Mouse (Mus musculus): ENCODE results near the gene Emilin1.

The Emilin1 gene

DNA sequence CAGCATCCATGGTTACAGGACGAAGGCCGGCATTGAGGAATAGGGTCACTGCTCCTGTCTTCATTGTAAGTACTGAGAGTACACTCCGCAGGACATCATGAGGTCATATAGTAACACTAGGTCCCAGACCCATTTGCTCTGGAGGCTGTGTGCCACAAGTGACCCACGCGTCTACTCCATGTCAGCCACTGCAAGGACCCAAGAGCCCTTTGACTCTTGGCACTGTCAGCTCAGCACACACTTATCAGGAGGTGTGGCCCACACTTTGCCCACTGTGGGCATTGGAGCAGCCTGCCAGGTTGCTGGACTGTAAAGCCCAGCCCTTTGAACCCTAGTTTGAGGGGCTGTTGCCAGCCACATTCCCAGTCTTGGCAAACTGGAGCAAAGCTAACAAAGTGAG is 12.0 kb downstream of the Emilin1 start:
- in situ Hi-C loops (cut with MboI; ENCODE audit: low sequenced_read_pairs) = no loop called here

DNA sequence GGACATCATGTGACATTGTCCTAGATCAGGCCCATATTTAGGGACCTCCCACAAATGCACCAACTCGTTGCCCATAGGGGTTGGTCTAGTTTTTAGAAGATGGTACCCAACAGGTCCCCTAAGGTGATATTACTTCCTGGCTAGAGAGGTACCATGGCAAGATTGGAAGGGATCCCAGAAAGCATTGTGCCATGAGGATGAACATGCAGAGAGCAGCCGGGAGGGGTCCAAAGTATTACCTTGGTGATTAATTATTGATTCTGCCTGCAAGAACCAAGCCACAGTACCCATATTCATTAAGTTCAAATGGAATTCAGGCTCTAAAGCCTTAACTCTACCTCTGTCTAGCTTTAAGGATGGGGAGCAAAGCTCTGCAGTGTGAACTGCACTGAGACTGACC is 12.9 kb downstream of the Emilin1 start:
- in situ Hi-C loops (cut with MboI; ENCODE audit: low sequenced_read_pairs) = no loop called here

DNA sequence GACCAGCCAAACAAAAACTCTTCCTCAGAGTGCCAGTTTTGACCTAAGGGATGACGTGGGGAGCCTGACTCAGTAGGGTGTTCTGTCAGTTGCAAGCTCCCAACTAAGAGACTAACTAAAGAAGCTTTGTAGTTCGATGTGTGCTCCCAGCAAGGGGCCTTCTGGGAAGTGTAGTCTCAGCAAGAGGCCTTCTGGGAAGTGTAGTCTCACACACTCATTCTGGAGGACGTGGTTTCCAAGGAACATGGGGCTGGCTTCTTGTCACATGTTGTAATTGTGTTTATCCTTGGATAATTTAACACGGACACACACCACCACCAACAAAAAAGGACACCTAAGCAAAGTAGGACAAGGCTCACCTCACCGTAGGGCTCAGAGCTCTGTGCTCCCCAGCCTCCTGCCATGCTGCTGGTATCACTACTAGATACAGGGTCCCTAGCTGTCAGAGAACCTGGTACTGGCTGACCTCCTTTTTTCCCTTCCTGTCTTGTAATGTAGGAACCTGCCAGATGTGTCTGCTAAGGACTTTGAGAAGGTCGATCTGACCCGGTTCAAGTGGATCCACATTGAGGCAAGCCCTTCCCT is 14.8 kb downstream of the Emilin1 start:
- in situ Hi-C loops (cut with MboI; ENCODE audit: low sequenced_read_pairs) = no loop called here

DNA sequence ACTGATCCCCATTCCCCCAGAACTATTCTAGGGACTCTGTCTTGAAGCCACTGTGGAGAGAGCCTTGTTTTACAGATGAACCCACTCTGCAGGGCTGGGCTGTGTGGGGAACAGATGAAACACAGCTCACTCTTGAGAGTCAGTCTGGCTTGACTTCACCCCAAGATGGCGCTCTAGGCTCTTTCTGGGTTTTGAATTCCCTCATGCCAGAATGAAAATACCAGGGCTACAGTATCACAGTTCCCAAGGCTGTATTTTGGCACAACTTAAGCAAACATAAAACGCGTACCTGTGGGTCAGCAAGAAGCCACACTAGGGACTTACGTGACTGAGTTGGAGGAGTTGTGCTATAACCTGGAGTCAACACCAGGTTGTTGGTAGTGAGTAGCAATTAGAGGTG is 16.9 kb downstream of the Emilin1 start:
- in situ Hi-C loops (cut with MboI; ENCODE audit: low sequenced_read_pairs) = no loop called here

DNA sequence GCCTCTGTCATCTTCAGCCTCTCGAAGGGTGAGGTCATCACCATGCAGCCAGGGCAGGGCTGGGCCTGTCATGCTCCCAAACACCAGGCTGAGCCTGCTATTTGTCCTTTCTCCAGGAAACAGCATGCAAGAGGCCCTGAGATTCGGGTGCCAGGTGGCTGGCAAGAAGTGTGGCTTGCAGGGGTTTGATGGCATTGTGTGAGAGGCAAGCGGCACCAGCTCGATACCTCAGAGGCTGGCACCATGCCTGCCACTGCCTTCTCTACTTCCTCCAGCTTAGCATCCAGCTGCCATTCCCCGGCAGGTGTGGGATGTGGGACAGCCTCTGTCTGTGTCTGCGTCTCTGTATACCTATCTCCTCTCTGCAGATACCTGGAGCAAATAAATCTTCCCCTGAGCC is 17.6 kb downstream of the Emilin1 start:
- in situ Hi-C loops (cut with MboI; ENCODE audit: low sequenced_read_pairs) = no loop called here

DNA sequence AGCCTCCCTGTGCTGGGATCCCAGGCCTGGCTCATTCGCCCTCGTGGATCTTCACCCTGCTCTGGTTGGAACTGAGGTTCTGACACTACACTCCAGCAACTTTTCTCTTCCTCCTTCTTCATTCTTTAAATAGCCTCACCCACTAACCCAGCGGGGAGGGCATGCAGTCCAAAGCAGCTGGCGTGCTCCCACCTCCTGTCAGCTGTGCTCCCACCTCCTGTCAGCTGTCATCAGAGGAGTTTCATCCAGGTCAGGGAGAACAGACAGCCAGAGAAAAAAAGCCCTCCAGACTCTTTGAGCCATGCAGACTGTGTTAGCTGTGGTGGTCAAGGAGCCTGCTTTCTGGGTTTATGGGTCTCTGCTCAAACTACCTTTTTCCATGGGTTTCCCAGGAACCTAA is 18.2 kb downstream of the Emilin1 start:
- in situ Hi-C loops (cut with MboI; ENCODE audit: low sequenced_read_pairs) = no loop called here

DNA sequence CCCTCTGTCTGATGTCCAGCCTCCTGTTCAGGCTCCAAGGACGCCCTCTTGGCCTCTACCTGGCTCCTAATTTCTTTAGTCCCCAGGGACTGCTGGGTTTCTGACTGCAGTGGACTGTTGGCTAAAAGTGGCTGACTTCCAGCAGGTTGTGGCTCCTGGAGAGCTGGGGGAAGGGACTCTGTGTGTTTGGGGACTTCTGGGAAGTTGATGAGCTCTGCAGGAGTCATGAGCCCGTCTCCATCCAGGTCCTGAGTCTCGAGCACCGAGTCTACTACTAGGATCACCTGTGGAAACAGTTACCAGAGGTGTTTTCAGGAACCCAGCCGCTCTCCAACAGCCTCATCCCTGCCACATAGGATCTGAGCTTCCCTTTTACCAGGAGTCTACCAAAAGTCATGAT is 20.5 kb downstream of the Emilin1 start:
- in situ Hi-C loops (cut with MboI; ENCODE audit: low sequenced_read_pairs) = no loop called here

DNA sequence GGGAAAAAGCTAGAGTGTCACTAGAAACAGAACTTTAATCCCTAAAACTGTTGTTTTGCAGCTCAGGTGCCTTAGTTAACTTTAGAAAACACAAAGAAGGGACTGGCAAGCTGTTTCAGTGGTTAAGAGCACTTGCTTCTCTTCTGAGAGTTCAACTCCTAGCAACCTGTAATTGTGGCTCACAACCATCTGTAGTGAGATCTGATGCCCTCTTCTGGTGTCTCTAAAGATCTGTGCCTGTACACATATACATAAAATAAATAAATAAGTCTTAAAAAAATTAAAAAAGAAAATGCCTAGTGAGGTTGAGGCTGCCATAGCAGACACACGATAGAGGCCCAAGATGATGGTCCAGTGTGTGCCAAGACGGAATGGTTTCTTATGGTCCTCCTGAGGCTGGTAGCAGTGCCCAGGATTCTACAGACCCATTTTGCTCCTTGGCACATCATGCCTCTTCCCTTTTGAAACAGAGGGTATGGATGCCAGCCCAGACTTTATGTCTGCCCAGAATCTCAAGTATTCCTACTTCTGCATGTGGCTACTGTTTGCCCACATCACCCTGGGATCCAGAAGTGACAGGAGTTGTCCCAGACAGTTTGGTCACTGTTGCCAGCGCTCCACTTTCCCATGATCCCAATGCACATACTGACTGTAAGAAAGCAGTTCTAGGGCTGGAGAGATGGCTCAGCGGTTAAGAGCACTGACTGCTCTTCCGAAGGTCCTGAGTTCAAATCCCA is 21.7 kb downstream of the Emilin1 start:
- in situ Hi-C loops (cut with MboI; ENCODE audit: low sequenced_read_pairs) = no loop called here

DNA sequence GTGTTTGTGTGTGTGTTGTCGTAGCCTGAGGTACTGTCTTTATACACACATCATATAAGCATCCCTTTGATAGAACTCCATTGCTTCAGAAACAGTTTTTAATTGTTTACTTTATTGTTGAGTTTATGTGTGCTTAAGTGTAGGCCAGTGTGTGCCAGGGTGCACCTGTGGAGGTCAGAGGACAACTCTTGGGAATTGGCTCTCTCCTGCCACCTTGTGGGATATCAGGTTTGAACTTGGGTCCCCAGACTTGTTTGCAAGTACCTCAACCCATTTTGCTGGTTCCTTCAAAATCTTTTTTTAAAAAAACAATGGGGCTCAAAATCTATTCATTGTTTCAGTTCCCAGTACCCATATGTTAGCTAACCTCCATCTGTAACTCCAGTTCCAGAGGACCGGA is 29.8 kb downstream of the Emilin1 start:
- in situ Hi-C loops (cut with MboI; ENCODE audit: low sequenced_read_pairs) = no loop called here

DNA sequence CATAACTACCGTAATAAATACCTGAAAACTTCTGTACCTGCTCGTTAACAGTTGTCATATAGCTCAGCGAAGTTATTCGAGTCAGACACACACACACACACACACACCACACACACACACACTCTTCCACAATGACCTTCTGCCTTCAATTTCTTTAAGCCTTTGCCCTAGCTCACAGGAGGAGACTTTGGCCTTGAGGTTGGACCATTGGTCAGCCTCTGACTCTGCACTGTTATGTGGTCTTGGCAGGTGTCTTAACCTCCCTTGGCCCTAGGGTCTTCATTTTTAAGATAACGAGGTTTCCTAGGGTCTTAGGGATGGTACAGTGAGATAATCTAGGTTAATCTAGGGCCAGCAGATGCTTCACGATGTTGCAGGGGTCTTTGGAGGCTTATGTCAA is 31.1 kb downstream of the Emilin1 start:
- in situ Hi-C loops (cut with MboI; ENCODE audit: low sequenced_read_pairs) = no loop called here

DNA sequence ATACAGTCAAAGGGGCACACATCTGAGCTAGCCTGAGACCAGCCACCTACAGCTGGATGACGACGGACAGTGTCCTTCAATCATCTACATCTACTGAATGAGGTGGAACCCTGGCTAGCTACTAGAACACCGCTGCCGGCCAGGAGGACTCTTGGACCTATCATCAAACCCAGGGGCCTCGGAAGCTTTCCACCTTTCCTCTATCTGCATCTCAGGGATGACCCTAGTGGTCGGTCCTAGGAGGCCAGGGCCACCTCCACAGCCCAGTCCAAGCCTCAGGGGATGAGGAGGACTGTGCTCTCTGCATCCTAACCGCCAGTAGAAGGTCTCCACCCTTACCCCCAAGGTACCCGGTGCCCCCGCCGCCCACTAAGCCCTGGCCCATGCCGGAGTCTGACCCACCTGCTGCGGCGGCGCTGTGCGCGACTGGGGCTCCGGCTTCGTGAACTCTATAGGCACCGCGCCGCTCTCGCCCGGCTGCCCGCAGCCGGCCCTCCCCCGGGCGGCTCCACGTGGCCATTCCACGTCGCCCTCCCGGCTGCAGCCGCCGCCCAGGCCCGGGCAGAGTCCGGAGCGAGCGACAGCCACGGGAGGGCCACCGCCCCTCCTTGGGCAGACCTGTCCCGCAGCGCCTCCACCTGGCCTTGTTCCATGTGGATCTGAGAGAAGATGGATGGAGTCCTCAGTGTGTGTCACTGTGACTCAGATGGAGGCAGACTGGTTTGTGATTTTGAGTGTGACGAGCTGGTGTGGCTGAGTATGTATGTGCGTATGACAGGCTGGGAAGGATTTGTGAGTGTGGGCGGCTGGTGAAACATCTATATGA is 32.0 kb downstream of the Emilin1 start, which contains the start of gene Cgref1:
Gene Cgref1 (minus strand): TSS at position 636 of the 826 bp plus-strand sequence.
- in situ Hi-C loops (cut with MboI; ENCODE audit: low sequenced_read_pairs) = no loop called here

DNA sequence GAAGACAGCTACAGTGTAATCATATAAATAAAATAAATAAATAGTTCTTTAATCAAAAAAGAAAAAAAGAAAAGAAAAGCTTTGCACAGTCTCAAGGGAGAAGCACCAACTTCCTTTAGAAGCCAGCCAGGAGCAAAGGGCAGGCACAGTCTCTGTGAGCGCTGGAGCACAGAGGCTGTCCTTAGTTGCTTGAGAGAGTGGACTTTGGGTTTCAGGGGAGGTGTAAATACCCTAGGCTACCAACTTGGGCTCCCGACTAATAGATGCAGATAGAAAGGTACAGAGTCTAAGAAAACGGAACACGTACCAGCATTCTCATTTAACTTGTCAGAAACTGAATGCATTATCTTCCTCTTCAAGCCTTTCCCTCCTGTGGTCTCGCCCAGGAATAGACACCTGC is 35.4 kb downstream of the Emilin1 start:
- in situ Hi-C loops (cut with MboI; ENCODE audit: low sequenced_read_pairs) = no loop called here

DNA sequence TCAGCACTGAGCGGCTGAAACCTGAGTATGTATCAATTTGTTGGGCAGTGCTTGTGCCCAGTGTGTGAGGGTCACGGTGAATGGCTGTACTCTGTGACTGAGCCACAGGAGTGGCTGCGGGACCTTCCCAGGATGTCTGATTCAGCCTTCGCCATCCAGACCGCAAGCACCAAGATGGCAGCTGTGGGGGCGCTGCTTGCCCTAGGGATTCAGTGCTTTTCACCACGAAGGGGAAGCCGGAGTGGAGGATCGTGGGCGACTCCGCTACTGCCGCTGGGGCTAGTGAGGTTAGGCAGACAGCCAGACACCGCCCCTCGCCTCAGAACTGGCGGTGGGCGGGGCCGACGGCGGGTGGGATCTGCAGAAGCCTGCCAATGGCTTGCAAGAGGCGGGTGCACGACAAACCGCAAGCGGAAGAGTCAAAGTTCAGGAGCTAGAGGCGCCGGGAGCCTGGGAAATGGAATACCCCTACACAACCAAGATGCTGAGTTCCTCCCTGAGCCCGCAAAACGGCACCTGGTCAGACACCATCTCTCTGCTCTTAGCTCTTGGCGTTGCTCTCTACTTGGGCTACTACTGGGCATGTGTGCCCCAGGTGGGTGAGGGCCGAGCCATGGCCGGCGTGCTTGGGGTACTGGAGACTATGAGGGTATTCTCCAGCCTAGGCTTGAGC is 36.6 kb downstream of the Emilin1 start:
- in situ Hi-C loops (cut with MboI; ENCODE audit: low sequenced_read_pairs) = no loop called here

DNA sequence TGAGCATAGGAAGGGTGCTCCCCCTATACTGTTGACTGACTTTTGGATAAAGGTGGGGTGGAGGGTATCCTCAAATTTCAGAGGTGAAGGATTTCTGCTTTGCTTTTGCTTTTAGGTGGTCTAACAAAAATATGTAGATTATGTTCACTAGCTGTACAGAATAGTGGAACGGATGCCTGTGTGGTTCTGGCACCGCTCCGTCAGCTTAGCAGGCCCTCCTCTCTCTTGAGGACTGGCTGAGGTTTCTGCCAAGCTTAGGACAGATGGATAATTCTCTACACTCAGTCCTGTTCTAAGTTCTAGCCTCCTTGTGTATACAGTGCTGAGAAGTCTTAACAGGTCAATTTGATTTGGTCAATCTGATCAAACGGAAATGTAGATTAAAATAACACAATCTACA is 37.2 kb downstream of the Emilin1 start:
- in situ Hi-C loops (cut with MboI; ENCODE audit: low sequenced_read_pairs) = no loop called here

DNA sequence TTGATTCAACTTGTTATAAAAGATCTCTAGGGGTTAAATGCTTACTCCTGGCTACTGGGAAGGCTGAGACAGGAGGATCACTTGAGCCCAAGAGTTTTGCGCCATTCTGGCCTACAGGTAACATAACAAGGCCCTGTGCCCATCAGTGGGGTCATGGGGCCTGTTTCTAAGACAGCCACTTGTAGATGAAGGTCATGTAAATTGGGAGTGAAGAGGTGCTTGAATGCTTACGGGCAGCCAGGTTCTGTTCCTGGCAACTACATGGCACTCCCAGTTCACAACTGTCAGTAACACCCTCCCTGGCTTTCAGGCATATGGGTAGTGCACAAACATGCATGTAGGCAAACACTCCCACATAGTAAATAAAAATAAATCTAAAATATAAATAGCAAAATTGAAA is 37.7 kb downstream of the Emilin1 start:
- in situ Hi-C loops (cut with MboI; ENCODE audit: low sequenced_read_pairs) = no loop called here

DNA sequence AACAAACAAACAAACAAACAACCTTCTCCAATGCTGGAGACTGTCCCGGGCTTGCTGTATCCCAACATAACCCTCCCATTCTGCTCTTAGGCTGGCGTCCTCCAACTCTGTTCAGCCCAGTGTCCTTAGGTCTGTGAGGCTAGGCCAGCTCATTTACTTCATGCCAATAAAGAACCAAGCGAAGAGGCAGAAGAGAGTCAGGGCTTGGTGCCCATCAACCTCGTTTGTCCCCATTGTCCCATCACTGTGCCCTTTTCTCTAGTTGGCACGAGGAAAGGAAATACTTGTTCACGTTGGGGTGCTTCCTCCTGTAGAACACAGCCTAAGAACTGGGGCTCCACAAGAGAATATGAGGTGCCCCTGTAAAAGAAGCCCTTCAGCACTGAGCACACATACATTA is 38.5 kb downstream of the Emilin1 start:
- in situ Hi-C loops (cut with MboI; ENCODE audit: low sequenced_read_pairs) = no loop called here

DNA sequence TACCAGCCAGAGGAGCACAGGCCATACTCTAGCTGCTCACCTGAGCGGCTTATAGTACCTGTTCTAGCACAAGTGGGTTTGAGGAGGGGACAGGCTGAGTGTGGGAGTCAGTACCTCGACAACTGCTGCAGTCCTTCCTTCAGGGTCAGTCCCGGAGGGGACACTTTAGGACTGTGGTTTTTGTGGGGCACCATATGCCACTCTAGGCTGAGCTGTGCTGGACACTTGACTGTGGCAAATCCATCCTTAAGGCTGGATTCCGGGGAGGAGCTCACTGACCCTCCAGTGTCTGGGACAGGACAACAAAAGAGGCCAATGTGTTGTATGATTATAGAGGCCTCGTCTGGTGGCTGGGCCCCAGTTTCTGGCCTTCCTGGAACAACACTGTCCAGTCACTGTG is 39.3 kb downstream of the Emilin1 start:
- in situ Hi-C loops (cut with MboI; ENCODE audit: low sequenced_read_pairs) = no loop called here

DNA sequence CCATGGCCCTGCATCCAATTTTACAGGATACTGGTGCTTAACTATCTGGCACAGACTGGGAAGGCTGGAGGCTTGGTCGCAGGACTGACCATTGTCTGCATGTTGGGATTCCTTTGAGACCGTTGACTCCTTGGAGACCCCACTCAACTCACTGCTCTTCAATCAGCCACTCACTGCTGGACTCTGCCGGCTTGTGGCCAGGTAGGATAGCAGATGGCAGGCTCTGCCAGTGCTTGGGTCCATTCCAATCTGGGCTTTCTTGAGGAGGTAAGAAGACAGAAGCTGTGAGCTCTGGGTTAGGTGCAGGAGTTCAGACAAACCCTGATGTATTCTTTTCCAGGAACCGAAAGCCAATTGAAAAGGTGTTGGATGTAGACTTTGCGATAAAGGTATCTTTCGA is 40.9 kb downstream of the Emilin1 start:
- in situ Hi-C loops (cut with MboI; ENCODE audit: low sequenced_read_pairs) = no loop called here

DNA sequence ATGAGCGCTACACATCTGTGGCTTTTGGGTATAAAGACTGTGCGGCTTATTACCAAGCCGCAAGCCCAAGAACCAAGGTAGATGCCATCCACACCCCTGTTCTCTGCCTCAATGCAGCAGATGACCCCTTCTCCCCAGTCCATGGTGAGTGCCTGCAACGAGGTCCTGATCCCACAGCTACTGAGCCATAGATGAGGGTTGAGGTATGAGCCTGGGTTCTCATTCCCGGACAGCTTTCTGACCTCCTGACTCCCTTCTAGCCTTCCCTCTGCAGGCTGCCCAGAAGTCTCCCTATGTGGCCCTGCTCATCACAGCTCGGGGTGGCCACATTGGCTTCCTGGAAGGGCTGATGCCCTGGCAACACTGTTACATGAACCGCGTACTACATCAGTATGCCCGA is 41.4 kb downstream of the Emilin1 start:
- in situ Hi-C loops (cut with MboI; ENCODE audit: low sequenced_read_pairs) = no loop called here

DNA sequence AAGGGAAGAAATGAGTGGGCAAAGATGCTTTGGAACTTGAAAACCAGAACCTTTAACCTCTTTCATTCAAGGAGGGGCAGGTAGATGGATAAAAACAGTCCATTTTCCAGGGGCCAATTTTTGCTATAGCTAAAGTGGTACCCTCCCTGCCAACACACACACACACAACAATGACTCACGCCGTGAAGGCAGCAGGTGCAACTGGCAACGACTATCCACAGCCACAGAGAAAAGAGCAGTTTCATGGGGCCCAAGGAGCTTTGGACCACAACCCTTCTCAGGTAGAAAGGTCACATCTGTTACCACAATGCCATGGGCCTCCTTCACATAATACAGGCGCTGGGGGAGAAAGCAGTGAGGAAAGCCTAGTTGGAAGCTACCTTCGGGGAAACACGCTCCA is 42.5 kb downstream of the Emilin1 start:
- in situ Hi-C loops (cut with MboI; ENCODE audit: low sequenced_read_pairs) = no loop called here

DNA sequence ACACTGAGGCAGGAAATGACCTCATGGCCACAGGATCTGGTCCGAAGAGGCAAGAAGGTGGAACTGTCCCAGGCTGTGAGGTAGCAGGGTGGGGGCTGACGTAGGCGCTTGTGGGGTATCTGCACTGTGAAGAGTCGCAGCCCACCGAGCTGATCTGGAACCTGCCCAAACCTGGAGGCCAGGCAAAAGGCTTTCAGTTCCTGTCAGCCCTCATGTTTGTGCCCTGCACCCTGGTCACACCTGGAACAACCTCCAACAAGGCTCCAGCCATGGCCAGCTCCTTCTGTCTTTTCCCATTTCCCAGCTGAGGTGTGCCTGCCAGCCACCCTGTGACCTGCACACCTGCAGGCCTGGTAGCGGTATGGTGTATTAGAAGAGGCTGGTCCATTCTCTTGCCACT is 44.7 kb downstream of the Emilin1 start:
- in situ Hi-C loops (cut with MboI; ENCODE audit: low sequenced_read_pairs) = no loop called here
